Mouse (Mus musculus): ENCODE data around the gene Gm10188. TPM values are rescaled to one million over a fixed set of nuclear protein-coding genes. Genes with fewer than 3 reads are reported as not detected.

Gene Gm10188
- total and polyA plus RNA-seq, 2 experiments from 2014 or later: 0.28 TPM; not detected in 1

- under 1% methylated on average over 34 of the region's 34 CpGs for WGBS
- Histone ChIP-seq H3K36me3 (ENCODE audit: insufficient read depth, low read length) (no peaks in the 10 kb centered on the region), H3K4me3 (ENCODE audit: low read length) (peak within 1 kb of the TSS; percentile 72), H3K4me1 (ENCODE audit: insufficient read depth, low read length) (peaks cover 12% of the 10 kb centered on the region), H3K9me3 (ENCODE audit: low read length) (no peaks in the 10 kb centered on the region), H3K4me2 (ENCODE audit: low read depth, low read length) (peak within 1 kb of the TSS; percentile 74), H3K27ac (peak within 1 kb of the TSS; percentile 96), H3K9ac (replicated peaks; ENCODE audit: low read length) (peak within 1 kb of the TSS; percentile 81), H3K27me3 (ENCODE audit: insufficient read depth, low read length) (no peaks in the 10 kb centered on the region)
- ATAC-seq (peak; percentile 33), DNase-seq (ENCODE audit: low spot score) (peak; percentile 64)
- no peak for TF ChIP-seq CTCF (IDR thresholded peaks at IDR 0.05; ENCODE audit: low read depth)
These were observed 38.3 kb downstream of the Gm10188 start, which contains the start of the genes Lemd1 and AC124108.1 for GRCm38 (mm10) chr1:132191093-132191785. Gene Lemd1, plus strand, starts transcription at chr1:132191431. Gene AC124108.1, plus strand, starts transcription at chr1:132191457.

- Histone ChIP-seq H3K27ac (peak overlapping the region; percentile 96), H3K4me2 (ENCODE audit: low read depth, low read length) (peak overlapping the region; percentile 74), H3K9me3 (ENCODE audit: low read length) (no peaks in the 10 kb centered on the region), H3K36me3 (ENCODE audit: insufficient read depth, low read length) (no peaks in the 10 kb centered on the region), H3K27me3 (ENCODE audit: insufficient read depth, low read length) (no peaks in the 10 kb centered on the region), H3K4me1 (ENCODE audit: insufficient read depth, low read length) (peaks cover 12% of the 10 kb centered on the region), H3K4me3 (ENCODE audit: low read length) (peak overlapping the region; percentile 72), H3K9ac (replicated peaks; ENCODE audit: low read length) (peak overlapping the region; percentile 81)
- peak; percentile 55 for DNase-seq (ENCODE audit: low spot score)
- TF ChIP-seq CTCF (IDR thresholded peaks at IDR 0.05; ENCODE audit: low read depth): no peak
- peak; percentile 30 for ATAC-seq
- under 1% methylated on average over 43 of the region's 62 CpGs for WGBS
These were observed 38.9 kb downstream of the Gm10188 start for GRCm38 (mm10) chr1:132190621-132191092.

- peak; percentile 91 for DNase-seq (ENCODE audit: low spot score)
- ATAC-seq: peak; percentile 80
- Histone ChIP-seq H3K4me3 (ENCODE audit: low read length) (peak overlapping the region; percentile 72), H3K4me2 (ENCODE audit: low read depth, low read length) (peak overlapping the region; percentile 74), H3K9me3 (ENCODE audit: low read length) (no peaks in the 10 kb centered on the region), H3K36me3 (ENCODE audit: insufficient read depth, low read length) (no peaks in the 10 kb centered on the region), H3K9ac (replicated peaks; ENCODE audit: low read length) (peak overlapping the region; percentile 81), H3K27me3 (ENCODE audit: insufficient read depth, low read length) (no peaks in the 10 kb centered on the region), H3K4me1 (ENCODE audit: insufficient read depth, low read length) (peaks cover 12% of the 10 kb centered on the region), H3K27ac (peak overlapping the region; percentile 96)
- under 1% methylated on average over 46 of the region's 50 CpGs for WGBS
- TF ChIP-seq CTCF (IDR thresholded peaks at IDR 0.05; ENCODE audit: low read depth): no peak
These were observed 39.5 kb downstream of the Gm10188 start for GRCm38 (mm10) chr1:132190040-132190513.

GRCm38 (mm10) chr1:132189231-132189630 is 40.3 kb downstream of the Gm10188 start:
- Histone ChIP-seq H3K36me3 (ENCODE audit: insufficient read depth, low read length) (no peaks in the 10 kb centered on the region), H3K9me3 (ENCODE audit: low read length) (no peaks in the 10 kb centered on the region), H3K4me2 (ENCODE audit: low read depth, low read length) (peak overlapping the region; percentile 74; the same call in 1 of the 2 replicates), H3K27me3 (ENCODE audit: insufficient read depth, low read length) (no peaks in the 10 kb centered on the region), H3K4me1 (ENCODE audit: insufficient read depth, low read length) (peaks cover 9% of the 10 kb centered on the region), H3K4me3 (ENCODE audit: low read length) (no peak overlapping the region; the same call in 1 of the 2 replicates), H3K9ac (replicated peaks; ENCODE audit: low read length) (no peak overlapping the region), H3K27ac (peak overlapping the region; percentile 96)
- WGBS: 36% methylated on average over 4 of the region's 4 CpGs
- TF ChIP-seq CTCF (IDR thresholded peaks at IDR 0.05; ENCODE audit: low read depth): no peak
- ATAC-seq (no peak), DNase-seq (ENCODE audit: low spot score) (no peak)

DNA sequence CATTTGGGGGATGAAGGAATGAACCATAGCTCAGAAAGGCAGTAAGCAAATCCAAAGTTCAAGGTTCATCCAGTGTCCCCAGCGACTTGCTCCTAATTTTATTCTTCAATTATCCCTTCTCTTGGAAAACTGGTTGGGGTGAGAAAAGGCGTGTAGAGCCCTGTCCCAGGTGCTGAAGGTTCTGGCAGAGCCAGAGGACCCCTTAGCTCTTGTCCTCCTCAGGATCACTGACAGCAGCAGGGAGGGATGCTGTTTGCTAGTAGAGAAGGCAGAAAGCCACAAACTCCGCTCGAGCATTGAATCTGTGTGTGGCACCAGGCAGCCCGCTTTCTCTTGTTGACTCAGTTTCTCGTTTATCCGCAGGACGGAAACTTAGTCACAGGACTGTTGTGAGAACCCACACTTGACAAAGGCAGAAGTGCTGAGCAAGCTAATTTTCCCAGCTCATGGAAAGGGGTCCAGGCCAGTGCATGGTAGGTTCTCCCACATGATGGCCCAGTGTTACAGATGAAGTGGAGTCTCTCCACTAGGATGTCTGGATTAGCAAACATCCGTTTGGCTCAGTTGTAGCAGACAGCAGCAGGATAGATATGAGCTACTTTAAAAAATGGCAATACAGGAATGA is 41.0 kb downstream of the Gm10188 start:
- DNase-seq (ENCODE audit: low spot score) (no peak), ATAC-seq (no peak)
- no peak for TF ChIP-seq CTCF (IDR thresholded peaks at IDR 0.05; ENCODE audit: low read depth)
- Histone ChIP-seq H3K9me3 (ENCODE audit: low read length) (no peaks in the 10 kb centered on the region), H3K4me2 (ENCODE audit: low read depth, low read length) (no peak overlapping the region), H3K9ac (replicated peaks; ENCODE audit: low read length) (no peak overlapping the region), H3K4me1 (ENCODE audit: insufficient read depth, low read length) (0 out of 2 replicates have a peak, but pooled peaks cover 4% of the 10 kb centered on the region), H3K27me3 (ENCODE audit: insufficient read depth, low read length) (no peaks in the 10 kb centered on the region), H3K4me3 (ENCODE audit: low read length) (no peak overlapping the region), H3K36me3 (ENCODE audit: insufficient read depth, low read length) (no peaks in the 10 kb centered on the region), H3K27ac (no peak overlapping the region)
- WGBS: 58% methylated on average over 9 of the region's 9 CpGs

DNA sequence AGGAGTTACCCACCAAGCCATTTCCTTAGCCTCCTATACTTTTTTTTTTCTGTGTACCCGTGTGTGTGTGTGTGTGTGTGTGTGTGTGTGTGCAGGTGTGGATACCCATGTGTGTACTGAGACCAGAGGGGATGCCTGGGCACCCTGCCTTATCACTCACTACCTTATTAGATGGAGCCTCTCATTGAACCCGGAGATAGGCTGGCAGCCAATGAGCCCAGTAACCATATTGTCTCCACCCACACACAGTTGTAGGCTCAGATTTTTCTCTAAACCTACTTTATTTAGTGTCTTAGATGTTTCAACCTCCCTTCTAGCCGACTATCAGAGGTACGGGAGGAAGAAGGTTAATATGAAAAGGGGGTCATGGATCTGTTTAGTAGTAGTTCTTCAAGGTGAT is 43.3 kb downstream of the Gm10188 start:
- Histone ChIP-seq H3K4me2 (ENCODE audit: low read depth, low read length) (no peak overlapping the region), H3K36me3 (ENCODE audit: insufficient read depth, low read length) (no peaks in the 10 kb centered on the region), H3K27me3 (ENCODE audit: insufficient read depth, low read length) (no peaks in the 10 kb centered on the region), H3K4me1 (ENCODE audit: insufficient read depth, low read length) (no peaks in the 10 kb centered on the region), H3K9ac (replicated peaks; ENCODE audit: low read length) (no peak overlapping the region), H3K27ac (no peak overlapping the region), H3K9me3 (ENCODE audit: low read length) (no peaks in the 10 kb centered on the region), H3K4me3 (ENCODE audit: low read length) (no peak overlapping the region)
- ATAC-seq (no peak), DNase-seq (ENCODE audit: low spot score) (no peak)
- 81% methylated on average over 4 of the region's 4 CpGs for WGBS
- TF ChIP-seq CTCF (IDR thresholded peaks at IDR 0.05; ENCODE audit: low read depth): no peak

MicroRNA genes within 50 kb of the gene (microRNA counts, 519-probe panel; counts per million panel counts)
- microRNA mmu-miR-135b: 4,068 counts per million, percentile 72 among the panel's probes with 10 or more counts

Small RNA genes within 50 kb of the gene (microRNA-seq; reads per million reads assigned to microRNA genes)
- 7,666 to 11,608 reads per million in 2 experiments for gene Mir135b

Other genes starting within 250 kb of the Gm10188 start
- gene Elk4, start 222.2 kb downstream of the Gm10188 start, total RNA-seq (2014; rRNA removed): 18.8 and 22.4 TPM in 2 replicates
- 8.0 and 8.2 TPM in 2 replicates for gene Elk4, start 222.2 kb downstream of the Gm10188 start, polyA plus RNA-seq (2015; fragmentation: Nextera tagmentation; extraction: Ambion mirVana)
- gene Mfsd4a, start 161.7 kb downstream of the Gm10188 start, total RNA-seq (2014; rRNA removed): 5.8 and 10.2 TPM in 2 replicates
- gene Mfsd4a, start 161.7 kb downstream of the Gm10188 start, polyA plus RNA-seq (2015; fragmentation: Nextera tagmentation; extraction: Ambion mirVana): 8.4 and 9.1 TPM in 2 replicates
- gene Cdk18, start 90.1 kb downstream of the Gm10188 start, total RNA-seq (2014; rRNA removed): 2.7 and 4.1 TPM in 2 replicates
- 1.0 and 1.6 TPM in 2 replicates for gene Cdk18, start 90.1 kb downstream of the Gm10188 start, polyA plus RNA-seq (2015; fragmentation: Nextera tagmentation; extraction: Ambion mirVana)
- 10.9 and 16.6 TPM in 2 replicates for gene Lemd1, start 38.3 kb downstream of the Gm10188 start, total RNA-seq (2014; rRNA removed)
- 7.9 and 9.0 TPM in 2 replicates for gene Lemd1, start 38.3 kb downstream of the Gm10188 start, polyA plus RNA-seq (2015; fragmentation: Nextera tagmentation; extraction: Ambion mirVana)
- gene AC124108.1, start 38.3 kb downstream of the Gm10188 start, total RNA-seq (2014; rRNA removed): 2.0 and 4.8 TPM in 2 replicates
- 0.50 and 0.70 TPM in 2 replicates for gene AC124108.1, start 38.3 kb downstream of the Gm10188 start, polyA plus RNA-seq (2015; fragmentation: Nextera tagmentation; extraction: Ambion mirVana)
- 23.0 and 26.0 TPM in 2 replicates for gene Klhdc8a, start 68.9 kb upstream of the Gm10188 start, total RNA-seq (2014; rRNA removed)
- 11.2 and 11.7 TPM in 2 replicates for gene Klhdc8a, start 68.9 kb upstream of the Gm10188 start, polyA plus RNA-seq (2015; fragmentation: Nextera tagmentation; extraction: Ambion mirVana)
- gene Nuak2, start 86.4 kb upstream of the Gm10188 start, total RNA-seq (2014; rRNA removed): 6.2 and 7.7 TPM in 2 replicates
- gene Nuak2, start 86.4 kb upstream of the Gm10188 start, polyA plus RNA-seq (2015; fragmentation: Nextera tagmentation; extraction: Ambion mirVana): 7.4 and 7.9 TPM in 2 replicates
- gene Tmcc2, start 161.5 kb upstream of the Gm10188 start, total RNA-seq (2014; rRNA removed): 138 and 151 TPM in 2 replicates
- 33.5 and 34.0 TPM in 2 replicates for gene Tmcc2, start 161.5 kb upstream of the Gm10188 start, polyA plus RNA-seq (2015; fragmentation: Nextera tagmentation; extraction: Ambion mirVana)
- 21.3 and 31.8 TPM in 2 replicates for gene Dstyk, start 187.8 kb upstream of the Gm10188 start, total RNA-seq (2014; rRNA removed)
- 5.7 and 6.2 TPM in 2 replicates for gene Dstyk, start 187.8 kb upstream of the Gm10188 start, polyA plus RNA-seq (2015; fragmentation: Nextera tagmentation; extraction: Ambion mirVana)
- 22.4 and 27.7 TPM in 2 replicates for gene Rbbp5, start 247.6 kb upstream of the Gm10188 start, total RNA-seq (2014; rRNA removed)
- gene Rbbp5, start 247.6 kb upstream of the Gm10188 start, polyA plus RNA-seq (2015; fragmentation: Nextera tagmentation; extraction: Ambion mirVana): 23.8 and 24.2 TPM in 2 replicates